Mouse (Mus musculus) midbrain, embryonic 11.5 days (tissue): ENCODE data around the gene Ece1. TPM values are rescaled to one million over a fixed set of nuclear protein-coding genes. Genes with fewer than 3 reads are reported as not detected.
A peak's percentile ranks its signal among the peaks of the same experiment; 100 is the strongest.

Source experiments
- ATAC-seq: fragments of 200-750 bp; cut with Nextera tagmentation; 2 replicates; pipeline ENCODE4 v1.8.0; 2017; ENCODE audit warnings: moderate TSS enrichment, moderate library complexity; ENCODE audit not compliant: low FRiP score
- DNase-seq: peaks from one replicate; pipeline ENCODE4 v3.0.0; 2015; ENCODE audit warnings: low spot score; ENCODE audit errors: missing footprints
- H3K27ac ChIP-seq: fragments of 300-500 bp; sonication (generic); 2 replicates; pipeline ENCODE4 v1.5.1; 2014; ENCODE audit warnings: low read depth, low read length
- H3K27me3 ChIP-seq: fragments of 300-500 bp; sonication (generic); 2 replicates; pipeline ENCODE4 v1.6.1; 2014; ENCODE audit warnings: mild to moderate bottlenecking, low read length, moderate library complexity, mixed read lengths; ENCODE audit not compliant: control insufficient read depth, insufficient read depth
- H3K36me3 ChIP-seq: fragments of 300-500 bp; sonication (generic); 2 replicates; pipeline ENCODE4 v1.6.1; 2014; ENCODE audit warnings: mild to moderate bottlenecking, low read length, moderate library complexity, mixed read lengths; ENCODE audit not compliant: control insufficient read depth, insufficient read depth
- H3K4me1 ChIP-seq: fragments of 300-500 bp; sonication (generic); 2 replicates; pipeline ENCODE4 v1.6.1; 2014; ENCODE audit warnings: low read length; ENCODE audit not compliant: control insufficient read depth, insufficient read depth
- H3K4me2 ChIP-seq: fragments of 300-500 bp; sonication (generic); 2 replicates; pipeline ENCODE4 v1.6.1; 2014; ENCODE audit warnings: mild to moderate bottlenecking, moderate library complexity
- H3K4me3 ChIP-seq: fragments of 300-500 bp; sonication (generic); 2 replicates; pipeline ENCODE4 v1.5.1; 2014; ENCODE audit warnings: low read depth, low read length
- H3K9ac ChIP-seq: fragments of 300-500 bp; sonication (generic); 2 replicates; pipeline ENCODE4 v1.6.1; 2014; ENCODE audit warnings: low read length
- H3K9me3 ChIP-seq: fragments of 300-500 bp; sonication (generic); 2 replicates; pipeline ENCODE4 v1.6.1; 2016; ENCODE audit warnings: low read length; ENCODE audit not compliant: control insufficient read depth
- WGBS: fragments of 180-500 bp; shearing (Covaris S2); extraction: QIAGEN DNeasy Blood & Tissue Kit; methylation state at CpG from one replicate; pipeline ENCODE4 v1.1.7; 2014; 5-methylcytosine and 5-hydroxymethylcytosine counted together
- polyA plus RNA-seq: library from polyadenylated mRNA; unstranded; fragments of >200 nt; fragmentation: Nextera tagmentation; extraction: Ambion mirVana; gene quantifications from 2 replicates; pipeline ENCODE4 v1.2.1, GENCODE M21; 2014

Ece1 gene
- polyA plus RNA-seq, 1 experiment from 2014 or later: 26.6 TPM

DNA sequence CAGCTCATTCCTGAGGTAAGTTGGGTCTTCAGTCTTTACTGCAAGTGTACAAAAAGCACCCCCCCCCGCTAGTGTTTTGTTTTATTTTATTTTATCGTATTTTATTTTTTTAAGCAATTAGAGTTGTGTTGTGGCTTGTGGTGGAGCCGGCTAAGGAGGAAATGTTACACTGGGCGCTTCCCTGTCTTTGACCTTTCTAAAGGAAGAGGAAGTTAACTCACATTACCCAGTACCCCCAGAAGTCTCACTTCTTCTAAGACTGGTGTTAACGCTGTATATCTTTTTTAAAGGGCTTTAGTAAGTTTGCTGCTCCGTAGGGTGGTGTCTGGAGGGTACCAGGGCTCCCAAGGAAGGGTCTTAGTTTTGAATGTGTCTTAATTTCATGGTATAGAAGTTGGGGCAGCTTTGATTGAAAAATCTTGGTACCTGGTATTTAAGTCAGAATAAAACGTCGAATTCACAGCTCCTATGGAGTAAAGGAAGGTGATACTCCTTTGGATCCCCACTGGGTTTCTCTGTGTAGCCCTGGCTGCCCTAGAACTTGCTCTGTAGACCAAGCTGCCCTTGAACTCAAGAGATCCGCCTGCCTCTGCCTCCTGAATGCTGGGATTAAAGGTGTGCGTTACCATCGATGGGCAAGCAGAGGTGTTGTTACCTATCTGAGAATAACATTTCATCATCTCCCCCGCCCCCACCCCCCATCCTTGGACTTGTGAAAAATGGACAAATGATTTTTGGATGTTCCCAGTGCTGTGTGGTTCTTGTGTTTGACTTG is 132.7 kb downstream of the Ece1 start:
- no peak overlapping the region for H3K27ac ChIP-seq
- peak overlapping the region; percentile 100 for H3K9ac ChIP-seq
- peak overlapping the region; percentile 100 for H3K4me3 ChIP-seq
- H3K36me3 ChIP-seq: peaks cover 8% of the 10 kb centered on the region
- H3K9me3 ChIP-seq: no peaks in the 10 kb centered on the region
- ATAC-seq (no peak), DNase-seq (peak; percentile 86)
- 48% methylated on average over 12 of the region's 12 CpGs for WGBS
- H3K4me2 ChIP-seq: peak overlapping the region; percentile 76
- no peaks in the 10 kb centered on the region for H3K27me3 ChIP-seq
- peaks cover 27% of the 10 kb centered on the region for H3K4me1 ChIP-seq

DNA sequence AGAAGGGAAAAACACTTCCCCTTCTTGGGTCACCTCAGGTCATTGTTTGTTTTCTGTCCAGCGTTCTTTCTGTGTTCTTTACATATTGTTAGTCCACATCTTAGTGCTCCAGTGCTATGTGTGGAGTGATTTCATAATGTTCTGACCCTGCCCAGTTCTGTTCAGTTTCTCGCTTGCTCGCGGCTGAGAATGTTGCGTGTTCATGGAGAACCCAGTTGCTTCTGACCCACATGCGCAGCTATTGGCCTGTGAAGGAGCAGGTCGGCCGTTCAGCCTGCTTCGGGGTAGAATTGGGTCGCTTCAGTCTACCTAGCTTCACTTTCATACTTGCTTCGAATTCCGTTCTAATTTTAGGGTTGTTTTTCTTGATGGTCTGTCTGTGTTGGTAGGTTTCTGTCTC is 133.4 kb downstream of the Ece1 start:
- no peak for ATAC-seq
- 85% methylated on average over 12 of the region's 12 CpGs for WGBS
- H3K9ac ChIP-seq: peak overlapping the region; percentile 42

DNA sequence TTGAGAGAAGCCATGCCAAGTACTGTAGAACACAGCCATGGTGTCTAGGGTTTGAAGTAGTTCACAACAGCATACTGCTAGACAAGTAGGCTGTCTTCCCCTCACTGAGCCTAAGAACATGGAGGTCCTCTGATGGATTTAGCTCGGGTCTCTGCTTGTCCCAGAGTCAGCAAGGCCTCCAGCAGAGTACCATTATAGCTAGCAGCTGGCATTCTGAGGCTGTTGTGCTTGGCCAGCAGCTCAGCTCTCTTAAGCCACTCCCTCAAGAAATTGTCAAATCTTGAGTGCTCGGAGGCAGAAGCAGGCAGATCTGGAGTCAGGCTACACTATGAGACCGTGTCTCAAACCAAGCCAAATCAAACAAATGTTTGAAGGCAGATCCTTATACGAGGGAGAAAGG is 136.2 kb downstream of the Ece1 start:
- no peak overlapping the region for H3K4me3 ChIP-seq
- H3K36me3 ChIP-seq: peaks cover 8% of the 10 kb centered on the region
- H3K4me2 ChIP-seq: no peak overlapping the region
- no peak overlapping the region for H3K9ac ChIP-seq
- DNase-seq (no peak), ATAC-seq (no peak)
- no peak overlapping the region for H3K27ac ChIP-seq
- WGBS: 78% methylated on average over 4 of the region's 4 CpGs
- H3K4me1 ChIP-seq: peaks cover 23% of the 10 kb centered on the region
- H3K9me3 ChIP-seq: no peaks in the 10 kb centered on the region
- H3K27me3 ChIP-seq: no peaks in the 10 kb centered on the region

More for the DNA sequence above, 133.4 kb downstream of the Ece1 start:
- H3K27ac ChIP-seq: no peak overlapping the region
- H3K4me2 ChIP-seq: peak overlapping the region; percentile 76
- peaks cover 27% of the 10 kb centered on the region for H3K4me1 ChIP-seq
- H3K9me3 ChIP-seq: no peaks in the 10 kb centered on the region
- DNase-seq: no peak
- H3K27me3 ChIP-seq: no peaks in the 10 kb centered on the region
- peaks cover 8% of the 10 kb centered on the region for H3K36me3 ChIP-seq
- H3K4me3 ChIP-seq: peak overlapping the region; percentile 100

DNA sequence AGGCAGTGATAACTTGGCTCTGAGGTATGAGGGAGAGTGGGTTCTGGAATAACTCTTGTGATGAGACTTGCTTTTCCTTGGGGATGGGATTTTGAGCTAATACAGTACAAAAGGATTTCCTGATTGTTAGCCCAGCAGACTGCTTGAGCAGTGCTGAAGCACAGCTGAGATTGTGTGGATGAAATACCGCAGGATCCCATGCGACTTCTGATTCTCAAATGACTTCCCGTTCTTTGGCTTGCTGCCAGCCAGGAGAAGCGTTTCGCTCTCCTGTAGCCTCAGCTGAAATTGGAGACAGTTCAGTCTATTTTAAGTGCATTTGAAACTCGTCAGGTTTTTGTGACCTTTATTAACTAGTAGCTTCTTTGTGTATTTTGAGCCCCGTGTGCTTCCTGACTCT is 138.6 kb downstream of the Ece1 start:
- DNase-seq (no peak), ATAC-seq (no peak)
- Histone ChIP-seq H3K4me1 (peaks cover 11% of the 10 kb centered on the region), H3K9me3 (no peaks in the 10 kb centered on the region), H3K4me2 (no peak overlapping the region), H3K27ac (no peak overlapping the region), H3K4me3 (no peak overlapping the region), H3K36me3 (peaks cover 8% of the 10 kb centered on the region), H3K9ac (no peak overlapping the region), H3K27me3 (no peaks in the 10 kb centered on the region)
- 78% methylated on average over 7 of the region's 7 CpGs for WGBS

DNA sequence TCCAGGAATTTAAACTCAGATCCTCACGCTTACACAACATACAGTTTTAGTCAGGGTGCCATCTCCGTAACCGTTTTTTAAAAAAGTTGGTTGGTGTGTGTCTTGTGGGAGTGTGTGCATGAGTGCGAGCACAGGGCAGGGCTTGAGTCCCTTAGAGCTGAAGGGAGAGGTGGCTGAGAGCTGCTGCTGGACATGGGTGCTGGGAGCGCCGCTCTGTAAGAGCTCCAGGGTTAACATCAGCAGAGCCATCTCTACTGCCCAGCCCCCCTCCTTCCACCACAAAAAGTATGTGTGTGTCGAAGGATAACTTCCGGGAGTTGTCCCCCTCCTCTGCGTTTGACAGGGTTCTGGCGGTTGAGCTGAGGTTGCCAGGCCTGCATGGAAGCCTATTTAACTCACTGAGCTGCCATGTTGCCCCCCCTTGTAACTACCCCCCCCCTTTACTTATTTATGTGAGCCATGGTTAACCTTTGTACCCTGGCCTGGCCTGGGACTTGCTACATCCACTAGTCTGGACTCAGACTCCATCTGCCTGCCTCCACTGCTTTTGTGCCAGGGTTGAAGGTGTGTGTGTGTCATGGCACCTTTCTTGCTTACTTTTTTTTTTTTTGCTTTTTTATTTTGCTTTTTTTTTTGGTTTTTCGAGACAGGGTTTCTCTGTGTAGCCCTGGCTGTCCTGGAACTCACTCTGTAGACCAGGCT is 142.0 kb downstream of the Ece1 start:
- H3K4me1 ChIP-seq: no peaks in the 10 kb centered on the region
- H3K9me3 ChIP-seq: no peaks in the 10 kb centered on the region
- H3K27me3 ChIP-seq: no peaks in the 10 kb centered on the region
- DNase-seq (no peak), ATAC-seq (no peak)
- no peak overlapping the region for H3K9ac ChIP-seq
- H3K27ac ChIP-seq: no peak overlapping the region
- 97% methylated on average over 11 of the region's 11 CpGs for WGBS
- H3K4me2 ChIP-seq: no peak overlapping the region
- H3K4me3 ChIP-seq: no peak overlapping the region
- H3K36me3 ChIP-seq: peaks cover 4% of the 10 kb centered on the region; the same call in 1 of the 2 replicates

DNA sequence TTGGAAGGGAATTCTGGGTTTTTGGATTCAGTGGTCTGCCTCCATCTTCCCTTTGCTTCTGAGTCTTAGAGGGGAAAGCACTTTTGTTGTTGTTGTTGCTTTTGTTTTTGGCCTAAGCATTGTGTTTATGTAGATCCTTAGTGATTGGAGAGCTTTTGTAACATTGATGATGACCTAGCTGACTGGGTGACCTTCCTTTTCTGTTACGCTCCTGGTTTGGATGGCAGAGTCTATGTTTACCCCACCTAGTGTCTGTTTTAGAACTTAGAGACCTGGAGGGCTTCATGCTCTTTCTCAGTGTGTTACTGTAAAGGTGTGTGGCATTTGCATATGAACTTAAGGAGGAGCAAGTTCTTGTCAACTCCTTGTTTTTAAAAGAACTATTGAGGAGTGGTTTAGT is 143.7 kb downstream of the Ece1 start:
- DNase-seq (no peak), ATAC-seq (no peak)
- no peak overlapping the region for H3K4me2 ChIP-seq
- H3K4me3 ChIP-seq: no peak overlapping the region
- WGBS: 85% methylated on average over 1 of the region's 1 CpGs
- no peak overlapping the region for H3K9ac ChIP-seq
- H3K27ac ChIP-seq: no peak overlapping the region
- peaks cover 4% of the 10 kb centered on the region; the same call in 1 of the 2 replicates for H3K36me3 ChIP-seq
- H3K4me1 ChIP-seq: no peaks in the 10 kb centered on the region
- H3K9me3 ChIP-seq: no peaks in the 10 kb centered on the region
- no peaks in the 10 kb centered on the region for H3K27me3 ChIP-seq

DNA sequence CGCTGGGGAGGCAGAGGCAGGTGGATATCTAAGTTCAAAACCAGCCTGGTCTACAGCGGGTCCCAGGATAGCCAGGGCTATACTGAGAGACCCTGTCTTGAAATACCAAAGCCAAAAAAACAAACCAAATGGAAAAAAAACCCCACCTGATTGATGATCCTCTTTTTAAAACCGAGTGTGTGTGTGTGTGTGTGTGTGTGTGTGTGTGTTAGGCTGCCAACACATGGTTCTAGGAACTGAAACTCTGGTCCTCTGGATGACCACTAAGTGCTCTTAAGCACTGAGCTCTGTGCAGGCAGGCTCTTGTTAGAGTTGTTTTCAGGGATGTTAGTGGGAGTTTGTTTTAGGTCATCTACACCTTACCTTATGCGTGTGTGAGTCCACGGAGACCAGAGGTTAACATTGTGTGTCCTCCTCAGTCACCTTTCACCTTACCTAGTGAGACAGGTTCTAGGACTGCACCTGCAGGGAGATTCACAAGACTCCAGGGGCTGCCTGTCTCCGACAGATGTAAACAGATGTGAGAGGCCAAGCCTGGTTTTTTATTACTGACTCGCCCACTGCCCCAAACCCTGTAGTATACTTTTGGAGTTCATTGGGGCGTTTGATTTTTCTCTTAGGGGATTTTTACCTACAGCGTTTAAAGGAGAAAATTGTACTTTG is 145.0 kb downstream of the Ece1 start:
- H3K4me2 ChIP-seq: no peak overlapping the region
- H3K4me3 ChIP-seq: no peak overlapping the region
- H3K9ac ChIP-seq: no peak overlapping the region
- ATAC-seq (no peak), DNase-seq (no peak)
- peaks cover 6% of the 10 kb centered on the region; the same call in 1 of the 2 replicates for H3K36me3 ChIP-seq
- no peaks in the 10 kb centered on the region for H3K4me1 ChIP-seq
- H3K9me3 ChIP-seq: no peaks in the 10 kb centered on the region
- no peak overlapping the region for H3K27ac ChIP-seq
- H3K27me3 ChIP-seq: no peaks in the 10 kb centered on the region
- WGBS: 92% methylated on average over 9 of the region's 9 CpGs

DNA sequence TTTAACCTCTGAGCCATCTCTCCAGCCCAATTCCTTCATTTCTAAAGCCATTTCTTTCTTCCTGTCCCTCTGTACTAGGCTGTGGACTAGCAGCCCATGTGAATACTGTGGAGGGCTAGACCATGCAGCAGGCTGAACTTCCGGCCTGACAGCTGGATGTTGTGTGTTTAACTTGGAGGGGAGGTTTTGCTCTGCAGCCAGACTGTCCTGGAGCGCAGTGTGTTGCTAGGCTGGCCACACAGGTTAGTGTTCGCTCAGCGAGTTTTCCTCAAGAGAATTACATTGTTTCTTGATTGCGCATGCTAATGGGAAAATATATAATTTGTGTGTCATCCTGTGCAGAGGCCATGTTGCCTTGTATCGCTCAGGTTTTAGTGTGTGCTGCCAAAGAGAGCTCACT is 146.6 kb downstream of the Ece1 start:
- H3K9me3 ChIP-seq: no peaks in the 10 kb centered on the region
- no peak overlapping the region for H3K4me2 ChIP-seq

More for the DNA sequence above, 146.6 kb downstream of the Ece1 start:
- no peaks in the 10 kb centered on the region for H3K4me1 ChIP-seq
- WGBS: 94% methylated on average over 6 of the region's 6 CpGs
- H3K27me3 ChIP-seq: no peaks in the 10 kb centered on the region
- H3K36me3 ChIP-seq: peaks cover 8% of the 10 kb centered on the region
- no peak for DNase-seq
- H3K4me3 ChIP-seq: no peak overlapping the region
- no peak overlapping the region for H3K27ac ChIP-seq
- no peak for ATAC-seq
- H3K9ac ChIP-seq: no peak overlapping the region
